Mouse (Mus musculus) fibroblast of lung, adult 2 months (primary cell): Measurements from ENCODE around the gene Plin5.

Experiments used
- DNase-seq: peaks from one replicate; pipeline ENCODE4 v3.0.0-alpha.2; 2011; ENCODE audit warnings: low read depth

The Plin5 gene

GRCm38 (mm10) chr17:56133457-56134363 is 16.3 kb upstream of the Plin5 start:
- DNase-seq: no peak

- DNase-seq: no peak
Observed at GRCm38 (mm10) chr17:56132661-56133060, 15.3 kb upstream of the Plin5 start.

- DNase-seq: no peak
Observed at GRCm38 (mm10) chr17:56131814-56132213, 14.4 kb upstream of the Plin5 start.

- DNase-seq: no peak
Observed at GRCm38 (mm10) chr17:56131136-56131535, 13.7 kb upstream of the Plin5 start.

- no peak for DNase-seq
Observed at GRCm38 (mm10) chr17:56128246-56128645, 10.8 kb upstream of the Plin5 start.

GRCm38 (mm10) chr17:56126175-56126574 is 8.8 kb upstream of the Plin5 start:
- DNase-seq: no peak

GRCm38 (mm10) chr17:56125276-56125630 is 7.9 kb upstream of the Plin5 start:
- DNase-seq: no peak

GRCm38 (mm10) chr17:56124377-56125275 is 7.2 kb upstream of the Plin5 start:
- DNase-seq: peak; percentile 35

GRCm38 (mm10) chr17:56123681-56124340 is 6.4 kb upstream of the Plin5 start:
- no peak for DNase-seq

- DNase-seq: no peak
Observed at GRCm38 (mm10) chr17:56123161-56123560, 5.8 kb upstream of the Plin5 start.

GRCm38 (mm10) chr17:56121826-56122225 is 4.4 kb upstream of the Plin5 start, which contains the start of gene Lrg1:
TSS of gene Lrg1 (minus strand) at chr17:56122001.
- no peak for DNase-seq

GRCm38 (mm10) chr17:56119981-56120880 is 2.8 kb upstream of the Plin5 start:
- no peak for DNase-seq

GRCm38 (mm10) chr17:56119431-56119830 is 2.0 kb upstream of the Plin5 start:
- DNase-seq: no peak

- DNase-seq: no peak
Observed at GRCm38 (mm10) chr17:56116193-56116592, 1.2 kb downstream of the Plin5 start.

- no peak for DNase-seq
Observed at GRCm38 (mm10) chr17:56112743-56113142, 4.7 kb downstream of the Plin5 start.

GRCm38 (mm10) chr17:56111864-56112263 is 5.5 kb downstream of the Plin5 start:
- no peak for DNase-seq

- no peak for DNase-seq
Observed at GRCm38 (mm10) chr17:56111021-56111420, 6.4 kb downstream of the Plin5 start.

GRCm38 (mm10) chr17:56110571-56110970 is 6.8 kb downstream of the Plin5 start:
- no peak for DNase-seq

- DNase-seq: peak; percentile 59
Observed at GRCm38 (mm10) chr17:56109219-56110051, 8.0 kb downstream of the Plin5 start, which contains the start of gene Plin4. TSS of gene Plin4 (minus strand) at chr17:56109803.
